Mouse (Mus musculus): ENCODE results near the gene Cyld. TPM values are rescaled to one million over a fixed set of nuclear protein-coding genes. Genes with fewer than 3 reads are reported as not detected.

The Cyld gene
- polyA plus RNA-seq, 1 experiment = 5.6 TPM

- Histone ChIP-seq H3K79me2 (ENCODE audit: control insufficient read depth, insufficient read depth) (no peaks in the 10 kb centered on the region), H3ac (ENCODE audit: control insufficient read depth, insufficient read length) (no peak overlapping the region), H3K36me3 (ENCODE audit: control insufficient read depth, insufficient read depth) (no peaks in the 10 kb centered on the region), H3K27me3 (ENCODE audit: control insufficient read depth, insufficient read depth, insufficient read length) (no peaks in the 10 kb centered on the region), H3K4me3 (no peak overlapping the region), H3K4me2 (ENCODE audit: low read depth) (no peak overlapping the region)
- no peak for TF ChIP-seq POLR2AphosphoS2 (IDR thresholded peaks at IDR 0.05; ENCODE audit: insufficient read length, low read depth)
- TF ChIP-seq USF1 (IDR thresholded peaks at IDR 0.05; ENCODE audit: low read depth) = no peak
- TF ChIP-seq CEBPB (IDR thresholded peaks at IDR 0.05; ENCODE audit: insufficient read depth, poor library complexity, severe bottlenecking) = no peak
- no peak for TF ChIP-seq TCF3 (IDR thresholded peaks at IDR 0.05; ENCODE audit: insufficient read length, low read depth)
- TF ChIP-seq POLR2A (IDR thresholded peaks at IDR 0.05; ENCODE audit: insufficient read length, low read depth) = no peak
- no peak for TF ChIP-seq MYOG (IDR thresholded peaks at IDR 0.05; ENCODE audit: control insufficient read depth in 1 of 3, insufficient read depth in 1 of 3, insufficient read length in 2 of 3, low read depth in 2 of 3)
- no peak for TF ChIP-seq TCF12 (IDR thresholded peaks at IDR 0.05; ENCODE audit: insufficient read depth, poor library complexity, severe bottlenecking)
- TF ChIP-seq REST (IDR thresholded peaks at IDR 0.05; ENCODE audit: insufficient read depth, insufficient read length) = no peak
- no peak for TF ChIP-seq MYOD1 (IDR thresholded peaks at IDR 0.05; ENCODE audit: control insufficient read depth in 1 of 3, insufficient read length in 2 of 3, low read depth in 2 of 3)
- no peak for TF ChIP-seq E2F4 (IDR thresholded peaks at IDR 0.05; ENCODE audit: insufficient read depth)
- TF ChIP-seq SRF (IDR thresholded peaks at IDR 0.05; ENCODE audit: control insufficient read depth, insufficient read length, low read depth) = no peak
Observed at GRCm38 (mm10) chr8:88683656-88684289, 13.1 kb upstream of the Cyld start.

GRCm38 (mm10) chr8:88686226-88686905 is 10.5 kb upstream of the Cyld start:
- no peak overlapping the region for H3K4me3 ChIP-seq
- no peaks in the 10 kb centered on the region for H3K79me2 ChIP-seq (ENCODE audit: control insufficient read depth, insufficient read depth)
- H3K27me3 ChIP-seq (ENCODE audit: control insufficient read depth, insufficient read depth, insufficient read length) = no peaks in the 10 kb centered on the region
- H3K36me3 ChIP-seq (ENCODE audit: control insufficient read depth, insufficient read depth) = no peaks in the 10 kb centered on the region
- H3K4me2 ChIP-seq (ENCODE audit: low read depth) = no peak overlapping the region
- TF ChIP-seq TCF3 (IDR thresholded peaks at IDR 0.05; ENCODE audit: insufficient read length, low read depth) (no peak), POLR2A (IDR thresholded peaks at IDR 0.05; ENCODE audit: insufficient read length, low read depth) (no peak), E2F4 (IDR thresholded peaks at IDR 0.05; ENCODE audit: insufficient read depth) (no peak), USF1 (IDR thresholded peaks at IDR 0.05; ENCODE audit: low read depth) (no peak), CEBPB (IDR thresholded peaks at IDR 0.05; ENCODE audit: insufficient read depth, poor library complexity, severe bottlenecking) (no peak), TCF12 (IDR thresholded peaks at IDR 0.05; ENCODE audit: insufficient read depth, poor library complexity, severe bottlenecking) (no peak), MYOD1 (IDR thresholded peaks at IDR 0.05; ENCODE audit: control insufficient read depth in 1 of 3, insufficient read length in 2 of 3, low read depth in 2 of 3) (no peak), REST (IDR thresholded peaks at IDR 0.05; ENCODE audit: insufficient read depth, insufficient read length) (no peak), MYOG (IDR thresholded peaks at IDR 0.05; ENCODE audit: control insufficient read depth in 1 of 3, insufficient read depth in 1 of 3, insufficient read length in 2 of 3, low read depth in 2 of 3) (no peak), POLR2AphosphoS2 (IDR thresholded peaks at IDR 0.05; ENCODE audit: insufficient read length, low read depth) (no peak), MAX (IDR thresholded peaks at IDR 0.05; ENCODE audit: low read depth) (no peak), SRF (IDR thresholded peaks at IDR 0.05; ENCODE audit: control insufficient read depth, insufficient read length, low read depth) (no peak)
- no peak overlapping the region for H3ac ChIP-seq (ENCODE audit: control insufficient read depth, insufficient read length)

GRCm38 (mm10) chr8:88686906-88687235 is 10.0 kb upstream of the Cyld start:
- Histone ChIP-seq H3K27me3 (ENCODE audit: control insufficient read depth, insufficient read depth, insufficient read length) (no peaks in the 10 kb centered on the region), H3K4me3 (no peak overlapping the region), H3K79me2 (ENCODE audit: control insufficient read depth, insufficient read depth) (no peaks in the 10 kb centered on the region), H3ac (ENCODE audit: control insufficient read depth, insufficient read length) (no peak overlapping the region), H3K4me2 (ENCODE audit: low read depth) (no peak overlapping the region), H3K36me3 (ENCODE audit: control insufficient read depth, insufficient read depth) (no peaks in the 10 kb centered on the region)
- TF ChIP-seq TCF12 (IDR thresholded peaks at IDR 0.05; ENCODE audit: insufficient read depth, poor library complexity, severe bottlenecking) = no peak
- TF ChIP-seq SRF (IDR thresholded peaks at IDR 0.05; ENCODE audit: control insufficient read depth, insufficient read length, low read depth) = no peak
- TF ChIP-seq POLR2AphosphoS2 (IDR thresholded peaks at IDR 0.05; ENCODE audit: insufficient read length, low read depth) = no peak
- TF ChIP-seq USF1 (IDR thresholded peaks at IDR 0.05; ENCODE audit: low read depth) = no peak
- TF ChIP-seq E2F4 (IDR thresholded peaks at IDR 0.05; ENCODE audit: insufficient read depth) = no peak
- TF ChIP-seq MYOG (IDR thresholded peaks at IDR 0.05; ENCODE audit: control insufficient read depth in 1 of 3, insufficient read depth in 1 of 3, insufficient read length in 2 of 3, low read depth in 2 of 3) = no peak
- TF ChIP-seq CEBPB (IDR thresholded peaks at IDR 0.05; ENCODE audit: insufficient read depth, poor library complexity, severe bottlenecking) = no peak
- TF ChIP-seq POLR2A (IDR thresholded peaks at IDR 0.05; ENCODE audit: insufficient read length, low read depth) = no peak
- TF ChIP-seq MYOD1 (IDR thresholded peaks at IDR 0.05; ENCODE audit: control insufficient read depth in 1 of 3, insufficient read length in 2 of 3, low read depth in 2 of 3) = no peak
- TF ChIP-seq REST (IDR thresholded peaks at IDR 0.05; ENCODE audit: insufficient read depth, insufficient read length) = no peak
- TF ChIP-seq MAX (IDR thresholded peaks at IDR 0.05; ENCODE audit: low read depth) = no peak
- no peak for TF ChIP-seq TCF3 (IDR thresholded peaks at IDR 0.05; ENCODE audit: insufficient read length, low read depth)

GRCm38 (mm10) chr8:88689151-88689550 is 7.7 kb upstream of the Cyld start:
- H3K79me2 ChIP-seq (ENCODE audit: control insufficient read depth, insufficient read depth) = no peaks in the 10 kb centered on the region
- H3ac ChIP-seq (ENCODE audit: control insufficient read depth, insufficient read length) = no peak overlapping the region
- no peaks in the 10 kb centered on the region for H3K36me3 ChIP-seq (ENCODE audit: control insufficient read depth, insufficient read depth)
- no peak overlapping the region for H3K4me3 ChIP-seq
- H3K4me2 ChIP-seq (ENCODE audit: low read depth) = no peak overlapping the region
- H3K27me3 ChIP-seq (ENCODE audit: control insufficient read depth, insufficient read depth, insufficient read length) = no peaks in the 10 kb centered on the region
- TF ChIP-seq POLR2AphosphoS2 (IDR thresholded peaks at IDR 0.05; ENCODE audit: insufficient read length, low read depth) (no peak), REST (IDR thresholded peaks at IDR 0.05; ENCODE audit: insufficient read depth, insufficient read length) (no peak), CEBPB (IDR thresholded peaks at IDR 0.05; ENCODE audit: insufficient read depth, poor library complexity, severe bottlenecking) (no peak), POLR2A (IDR thresholded peaks at IDR 0.05; ENCODE audit: insufficient read length, low read depth) (no peak), MAX (IDR thresholded peaks at IDR 0.05; ENCODE audit: low read depth) (no peak), SRF (IDR thresholded peaks at IDR 0.05; ENCODE audit: control insufficient read depth, insufficient read length, low read depth) (no peak), TCF12 (IDR thresholded peaks at IDR 0.05; ENCODE audit: insufficient read depth, poor library complexity, severe bottlenecking) (no peak), USF1 (IDR thresholded peaks at IDR 0.05; ENCODE audit: low read depth) (no peak), E2F4 (IDR thresholded peaks at IDR 0.05; ENCODE audit: insufficient read depth) (no peak), TCF3 (IDR thresholded peaks at IDR 0.05; ENCODE audit: insufficient read length, low read depth) (no peak), MYOD1 (IDR thresholded peaks at IDR 0.05; ENCODE audit: control insufficient read depth in 1 of 3, insufficient read length in 2 of 3, low read depth in 2 of 3) (no peak), MYOG (IDR thresholded peaks at IDR 0.05; ENCODE audit: control insufficient read depth in 1 of 3, insufficient read depth in 1 of 3, insufficient read length in 2 of 3, low read depth in 2 of 3) (no peak)
